Mouse (Mus musculus): Measurements from ENCODE around the gene Sik2.

DNA sequence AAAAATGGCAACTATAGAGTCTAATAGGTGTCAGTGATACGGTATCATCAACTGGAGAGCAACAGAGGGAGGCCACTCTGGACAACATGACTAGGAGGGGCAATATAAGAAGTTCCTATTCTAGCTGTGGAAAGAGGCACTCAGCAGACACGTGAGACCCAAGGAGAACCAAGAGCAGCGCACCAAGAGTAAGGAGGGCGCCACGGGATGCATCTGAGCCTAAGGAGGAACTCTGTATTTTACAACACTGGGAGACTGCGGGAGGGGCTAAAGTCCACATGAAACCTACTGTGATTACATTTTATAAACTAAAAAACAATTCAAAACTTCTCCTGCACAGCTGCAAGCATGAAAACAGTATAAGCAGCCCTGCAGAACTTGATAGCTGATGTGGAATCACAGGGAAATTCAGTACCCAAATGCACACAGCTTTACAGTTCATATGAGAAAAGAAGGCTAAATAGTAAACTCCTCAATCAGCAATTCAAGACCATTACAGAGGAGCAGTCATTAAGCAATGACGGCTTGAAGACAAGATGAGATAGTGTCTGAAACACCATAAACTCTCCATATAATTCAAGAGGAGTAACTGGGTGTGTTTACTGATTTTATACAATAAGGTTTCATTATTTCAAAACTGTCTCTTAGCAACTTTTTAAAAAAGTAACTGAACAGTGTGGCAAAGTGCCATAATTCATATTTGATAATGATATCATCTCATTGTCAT is 60.6 kb downstream of the Sik2 start:
- TF ChIP-seq CTCF (IDR thresholded peaks at IDR 0.05; ENCODE audit: extremely low read depth, insufficient read length, insufficient replicate concordance, low read depth, low read length) (no peak), POLR2A (IDR thresholded peaks at IDR 0.05; ENCODE audit: low read depth, low read length) (no peak)

Measured in small intestine, adult 2 months (tissue).